Mouse (Mus musculus) embryonic facial prominence, embryonic 11.5 days (tissue): ENCODE data around the gene Vsig10l. TPM values are rescaled to one million over a fixed set of nuclear protein-coding genes. Genes with fewer than 3 reads are reported as not detected.

Experiments
- ATAC-seq: fragments of 200-750 bp; cut with Nextera tagmentation; replicated peaks from 2 replicates; pipeline ENCODE4 v1.8.0; 2017; ENCODE audit warnings: low read depth; ENCODE audit not compliant: insufficient number of reproducible peaks, low FRiP score, low TSS enrichment
- DNase-seq: peaks from one replicate; pipeline ENCODE4 v3.0.0-alpha.2; 2015; ENCODE audit warnings: low spot score
- H3K27ac ChIP-seq: fragments of 300-500 bp; sonication (generic); replicated peaks from 2 replicates; pipeline ENCODE4 v1.5.1; 2014; ENCODE audit warnings: mild to moderate bottlenecking, low read depth, low read length, control low read depth
- H3K27me3 ChIP-seq: fragments of 300-500 bp; sonication (generic); 2 replicates; pipeline ENCODE4 v1.6.1; 2014; ENCODE audit warnings: mild to moderate bottlenecking, low read length, moderate library complexity, mixed read lengths; ENCODE audit not compliant: control insufficient read depth, insufficient read depth
- H3K36me3 ChIP-seq: fragments of 300-500 bp; sonication (generic); replicated peaks from 2 replicates; pipeline ENCODE4 v1.6.1; 2014; ENCODE audit warnings: low read depth, mild to moderate bottlenecking, low read length, moderate library complexity, mixed read lengths; ENCODE audit not compliant: control insufficient read depth, insufficient read depth
- H3K4me1 ChIP-seq: fragments of 300-500 bp; sonication (generic); 2 replicates; pipeline ENCODE4 v1.6.1; 2014; ENCODE audit warnings: low read length, mixed read lengths; ENCODE audit not compliant: control insufficient read depth, insufficient read depth
- H3K4me2 ChIP-seq: fragments of 300-500 bp; sonication (generic); 2 replicates; pipeline ENCODE4 v1.6.1; 2014; ENCODE audit warnings: low read depth, mild to moderate bottlenecking, control low read depth, low read length, moderate library complexity
- H3K4me3 ChIP-seq: fragments of 300-500 bp; sonication (generic); 2 replicates; pipeline ENCODE4 v1.5.1; 2014; ENCODE audit warnings: low read depth, low read length, control low read depth
- H3K9ac ChIP-seq: fragments of 300-500 bp; sonication (generic); replicated peaks from 2 replicates; pipeline ENCODE4 v1.6.1; 2014; ENCODE audit warnings: mild to moderate bottlenecking, control low read depth, low read length
- H3K9me3 ChIP-seq: fragments of 300-500 bp; sonication (generic); replicated peaks from 2 replicates; pipeline ENCODE4 v1.6.1; 2016; ENCODE audit warnings: mild to moderate bottlenecking, low read length, inconsistent platforms, mixed read lengths; ENCODE audit not compliant: control insufficient read depth
- whole genome bisulfite sequencing: fragments of 180-500 bp; shearing (Covaris S2); extraction: QIAGEN DNeasy Blood & Tissue Kit; methylation state at CpG from one replicate; pipeline ENCODE4 v1.1.7; 2014; 5-methylcytosine and 5-hydroxymethylcytosine counted together
- microRNA-seq: library from miRNA; unstranded; fragments of <30 nt; microRNA quantifications from one replicate; pipeline ENCODE4, GENCODE M21; 2016; ENCODE audit warnings: borderline number of aligned reads
- polyA plus RNA-seq: library from polyadenylated mRNA; unstranded; fragments of >200 nt; fragmentation: Nextera tagmentation; extraction: Ambion mirVana; gene quantifications from 2 replicates; pipeline ENCODE4 v1.2.1, GENCODE M21; 2014

Vsig10l gene
- polyA plus RNA-seq, 1 experiment from 2014 or later, result 2.0 TPM

- Histone ChIP-seq H3K4me1 (no peaks in the 10 kb centered on the region), H3K4me2 (no peak overlapping the region), H3K27me3 (no peaks in the 10 kb centered on the region), H3K9ac (no peak overlapping the region), H3K36me3 (no peaks in the 10 kb centered on the region), H3K27ac (no peak overlapping the region), H3K9me3 (no peaks in the 10 kb centered on the region), H3K4me3 (no peak overlapping the region)
- WGBS, result 60% methylated on average over 4 of the region's 4 CpGs
- ATAC-seq (no peak), DNase-seq (no peak)
Measured at GRCm38 (mm10) chr7:43511707-43512478, 48.9 kb downstream of the Vsig10l start.

GRCm38 (mm10) chr7:43512519-43512918 lies 49.6 kb downstream of the Vsig10l start:
- WGBS, result 75% methylated on average over 4 of the region's 4 CpGs
- Histone ChIP-seq H3K9ac (no peak overlapping the region), H3K36me3 (no peaks in the 10 kb centered on the region), H3K4me2 (no peak overlapping the region), H3K4me1 (no peaks in the 10 kb centered on the region), H3K4me3 (no peak overlapping the region), H3K27ac (no peak overlapping the region), H3K27me3 (no peaks in the 10 kb centered on the region), H3K9me3 (no peaks in the 10 kb centered on the region)
- DNase-seq, result no peak
- ATAC-seq, result no peak

GRCm38 (mm10) chr7:43515076-43515475 lies 52.1 kb downstream of the Vsig10l start:
- H3K36me3 ChIP-seq, result no peaks in the 10 kb centered on the region
- H3K27me3 ChIP-seq, result no peaks in the 10 kb centered on the region
- no peak overlapping the region for H3K4me2 ChIP-seq
- DNase-seq, result no peak
- no peaks in the 10 kb centered on the region for H3K9me3 ChIP-seq
- no peak overlapping the region for H3K4me3 ChIP-seq
- 75% methylated on average over 5 of the region's 5 CpGs for WGBS
- H3K27ac ChIP-seq, result no peak overlapping the region
- no peaks in the 10 kb centered on the region for H3K4me1 ChIP-seq
- ATAC-seq, result no peak
- H3K9ac ChIP-seq, result no peak overlapping the region

- no peaks in the 10 kb centered on the region for H3K9me3 ChIP-seq
- H3K27ac ChIP-seq, result no peak overlapping the region
- H3K9ac ChIP-seq, result no peak overlapping the region
- H3K4me2 ChIP-seq, result no peak overlapping the region
- DNase-seq, result no peak
- H3K27me3 ChIP-seq, result no peaks in the 10 kb centered on the region
- H3K4me3 ChIP-seq, result no peak overlapping the region
- H3K4me1 ChIP-seq, result no peaks in the 10 kb centered on the region
- ATAC-seq, result no peak
- no peaks in the 10 kb centered on the region for H3K36me3 ChIP-seq
- WGBS, result 82% methylated on average over 15 of the region's 15 CpGs
Measured at GRCm38 (mm10) chr7:43518341-43518740, 55.4 kb downstream of the Vsig10l start.

Small RNA genes lying within 50 kb of the gene (microRNA-seq; reads per million reads assigned to microRNA genes)
- 1.9 reads per million for gene Mir7051

Other genes with a start within 250 kb of the Vsig10l start
- gene Zfp715, start 149.9 kb upstream of the Vsig10l start, polyA plus RNA-seq, result 17.9 and 20.4 TPM in 2 replicates
- gene Siglecf, start 111.8 kb upstream of the Vsig10l start, polyA plus RNA-seq, result 0.10 TPM in 1 of 2 replicates, not detected in the other
- 0.07 and 0.08 TPM in 2 replicates for gene Siglecg, start 54.9 kb upstream of the Vsig10l start, polyA plus RNA-seq
- gene Lim2, start 35.5 kb upstream of the Vsig10l start, polyA plus RNA-seq, result 0.24 and 2.4 TPM in 2 replicates
- 0.43 and 0.45 TPM in 2 replicates for gene Nkg7, start 26.1 kb upstream of the Vsig10l start, polyA plus RNA-seq
- gene Cldnd2, start 22.4 kb upstream of the Vsig10l start, polyA plus RNA-seq, result not detected in 2 replicates
- gene Etfb, start 19.1 kb upstream of the Vsig10l start, polyA plus RNA-seq, result 240 and 251 TPM in 2 replicates
- gene Gm45233, start 19.0 kb upstream of the Vsig10l start, polyA plus RNA-seq, result not detected in 2 replicates
- 1.1 and 1.5 TPM in 2 replicates for gene Iglon5, start 26.9 kb downstream of the Vsig10l start, polyA plus RNA-seq
- gene 4931406B18Rik, start 42.8 kb downstream of the Vsig10l start, polyA plus RNA-seq, result not detected in 2 replicates
- 1.3 and 1.5 TPM in 2 replicates for gene Cd33, start 81.3 kb downstream of the Vsig10l start, polyA plus RNA-seq
- gene Zfp658, start 99.1 kb downstream of the Vsig10l start, polyA plus RNA-seq, result 5.4 and 7.1 TPM in 2 replicates
- 19.3 and 19.6 TPM in 2 replicates for gene Zfp719, start 116.5 kb downstream of the Vsig10l start, polyA plus RNA-seq
- 0.14 and 0.67 TPM in 2 replicates for gene Zfp819, start 144.0 kb downstream of the Vsig10l start, polyA plus RNA-seq
- gene Ceacam18, start 171.6 kb downstream of the Vsig10l start, polyA plus RNA-seq, result not detected in 2 replicates
- gene Siglece, start 197.0 kb downstream of the Vsig10l start, polyA plus RNA-seq, result 0.32 TPM in 1 of 2 replicates, not detected in the other
- 8.1 and 9.1 TPM in 2 replicates for gene Ctu1, start 208.9 kb downstream of the Vsig10l start, polyA plus RNA-seq
- not detected in 2 replicates for gene Klk14, start 227.3 kb downstream of the Vsig10l start, polyA plus RNA-seq
- 0.49 TPM in 2 replicates for gene Klk13, start 249.4 kb downstream of the Vsig10l start, polyA plus RNA-seq